Mouse (Mus musculus): ENCODE data around the gene Asrgl1. TPM values are rescaled to one million over a fixed set of nuclear protein-coding genes. Genes with fewer than 3 reads are reported as not detected.
"Not testable (repeated sequence)": the region's sequence is repeated elsewhere in the genome, so short reads cannot be mapped to it uniquely, and the experiment has no call there.

Asrgl1 gene
- polyA plus RNA-seq, 1 experiment from 2014 or later = 25.3 TPM

DNA sequence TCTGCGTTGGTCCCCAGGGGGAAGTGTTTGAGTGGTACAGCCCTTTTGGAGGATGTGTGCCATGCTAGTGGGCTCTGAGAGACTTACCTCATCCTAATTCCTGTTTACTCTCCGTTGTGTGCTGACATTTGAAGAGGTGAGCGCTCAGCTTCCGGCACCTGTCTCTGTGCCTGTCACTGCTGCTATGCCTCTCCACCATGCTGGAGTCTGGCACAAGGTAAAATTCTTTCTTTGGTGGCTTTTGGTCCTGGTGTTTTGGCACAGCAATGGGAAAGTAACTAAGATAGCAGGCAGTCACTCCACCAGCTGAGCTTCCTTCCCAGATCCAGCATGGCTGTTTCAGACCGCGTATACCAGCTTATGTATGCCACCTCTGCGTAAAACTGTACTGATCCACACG, 35.7 kb downstream of the Asrgl1 start:
- no peak overlapping the region for H3K27ac ChIP-seq (ENCODE audit: low read depth, low read length)
- 91% methylated on average over 8 of the region's 8 CpGs for WGBS
- no peaks in the 10 kb centered on the region for H3K4me1 ChIP-seq (replicated peaks; ENCODE audit: control insufficient read depth, insufficient read depth, low read length)
- H3K36me3 ChIP-seq (ENCODE audit: control insufficient read depth, insufficient read depth, low read length) = no peaks in the 10 kb centered on the region
- DNase-seq (ENCODE audit: low spot score) = no peak
- no peaks in the 10 kb centered on the region for H3K9me3 ChIP-seq (ENCODE audit: control insufficient read depth, low read length)
- no peaks in the 10 kb centered on the region for H3K27me3 ChIP-seq (ENCODE audit: control insufficient read depth, insufficient read depth, low read length)
- H3K9ac ChIP-seq (ENCODE audit: low read length) = no peak overlapping the region
- H3K4me2 ChIP-seq (ENCODE audit: low read depth, low read length, severe bottlenecking) = no peak overlapping the region
- no peak overlapping the region for H3K4me3 ChIP-seq (ENCODE audit: low read depth, low read length)
- no peak for ATAC-seq (replicated peaks; ENCODE audit: low FRiP score)

DNA sequence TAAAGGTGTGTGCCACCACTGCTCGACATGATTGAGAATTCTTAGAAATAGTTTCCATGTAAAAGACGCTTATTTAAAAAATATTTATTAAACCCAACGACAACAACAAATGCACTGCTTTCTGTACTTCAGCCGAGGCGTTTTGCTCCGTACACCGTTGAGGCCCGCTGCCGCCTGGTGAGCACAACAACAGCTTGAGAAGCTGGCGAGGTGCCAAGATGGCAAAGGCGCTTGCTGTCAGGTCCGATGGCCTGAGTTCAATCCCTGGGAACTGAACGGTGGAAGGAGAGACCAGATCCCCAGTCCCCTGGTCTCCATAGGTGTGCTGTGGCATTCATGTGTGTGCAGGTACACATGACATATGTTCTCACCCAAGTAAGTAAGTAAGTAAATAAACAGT, 38.0 kb downstream of the Asrgl1 start:
- WGBS = 90% methylated on average over 13 of the region's 13 CpGs
- Histone ChIP-seq H3K9me3 (ENCODE audit: control insufficient read depth, low read length) (no peaks in the 10 kb centered on the region), H3K27me3 (ENCODE audit: control insufficient read depth, insufficient read depth, low read length) (no peaks in the 10 kb centered on the region), H3K36me3 (ENCODE audit: control insufficient read depth, insufficient read depth, low read length) (no peaks in the 10 kb centered on the region), H3K27ac (ENCODE audit: low read depth, low read length) (no peak overlapping the region), H3K4me3 (ENCODE audit: low read depth, low read length) (no peak overlapping the region), H3K9ac (ENCODE audit: low read length) (no peak overlapping the region), H3K4me1 (replicated peaks; ENCODE audit: control insufficient read depth, insufficient read depth, low read length) (no peaks in the 10 kb centered on the region), H3K4me2 (ENCODE audit: low read depth, low read length, severe bottlenecking) (no peak overlapping the region)
- DNase-seq (ENCODE audit: low spot score) (no peak), ATAC-seq (replicated peaks; ENCODE audit: low FRiP score) (no peak)

DNA sequence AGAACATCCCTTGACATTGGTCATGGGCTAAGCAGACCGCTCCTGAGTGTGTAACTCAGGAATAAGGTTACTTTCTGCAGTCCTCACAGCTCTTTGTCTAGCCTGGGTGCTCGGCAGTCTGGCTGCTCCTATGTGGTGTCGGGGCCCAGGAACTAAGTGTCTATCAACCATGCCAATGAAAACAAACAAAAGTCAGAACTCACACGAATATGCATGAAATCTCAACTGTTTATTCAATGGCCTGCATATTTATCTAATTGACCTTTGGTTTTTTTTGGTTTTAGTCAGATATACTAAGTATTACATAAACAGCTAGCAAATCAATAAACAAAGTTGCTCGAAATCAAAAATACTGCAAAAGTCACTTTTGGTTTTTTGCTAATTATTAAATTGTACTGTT, 40.3 kb downstream of the Asrgl1 start:
- Histone ChIP-seq H3K27ac (ENCODE audit: low read depth, low read length) (no peak overlapping the region), H3K4me2 (ENCODE audit: low read depth, low read length, severe bottlenecking) (no peak overlapping the region), H3K9me3 (ENCODE audit: control insufficient read depth, low read length) (no peaks in the 10 kb centered on the region), H3K9ac (ENCODE audit: low read length) (no peak overlapping the region), H3K27me3 (ENCODE audit: control insufficient read depth, insufficient read depth, low read length) (no peaks in the 10 kb centered on the region), H3K36me3 (ENCODE audit: control insufficient read depth, insufficient read depth, low read length) (no peaks in the 10 kb centered on the region), H3K4me1 (replicated peaks; ENCODE audit: control insufficient read depth, insufficient read depth, low read length) (no peaks in the 10 kb centered on the region), H3K4me3 (ENCODE audit: low read depth, low read length) (no peak overlapping the region)
- no peak for DNase-seq (ENCODE audit: low spot score)
- ATAC-seq (replicated peaks; ENCODE audit: low FRiP score) = no peak
- WGBS = 76% methylated on average over 5 of the region's 5 CpGs

DNA sequence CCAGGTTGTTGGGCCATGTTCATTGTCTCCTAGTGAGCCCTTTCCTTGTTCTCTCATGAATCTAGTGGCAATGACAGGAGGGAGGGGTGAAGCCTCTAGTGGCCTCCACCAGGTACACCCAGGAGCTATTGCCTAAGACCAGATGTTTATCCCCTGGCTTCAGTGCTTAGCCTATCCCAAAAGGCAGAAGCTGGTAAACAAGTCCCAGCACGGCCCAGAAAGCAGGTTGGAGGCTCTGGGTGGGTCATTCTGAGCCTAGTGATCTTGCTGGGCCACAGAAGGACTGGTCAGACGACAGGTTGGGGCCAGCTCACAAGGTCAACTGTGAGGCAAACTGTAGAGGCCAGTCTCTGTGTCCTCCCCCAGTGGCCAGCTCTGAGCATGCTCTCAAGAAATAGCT, 44.7 kb downstream of the Asrgl1 start:
- H3K9ac ChIP-seq (ENCODE audit: low read length) = no peak overlapping the region
- H3K27me3 ChIP-seq (ENCODE audit: control insufficient read depth, insufficient read depth, low read length) = no peaks in the 10 kb centered on the region
- H3K4me1 ChIP-seq (replicated peaks; ENCODE audit: control insufficient read depth, insufficient read depth, low read length) = no peaks in the 10 kb centered on the region
- no peak for ATAC-seq (replicated peaks; ENCODE audit: low FRiP score)
- no peak overlapping the region for H3K4me3 ChIP-seq (ENCODE audit: low read depth, low read length)
- no peak overlapping the region for H3K4me2 ChIP-seq (ENCODE audit: low read depth, low read length, severe bottlenecking)
- no peak for DNase-seq (ENCODE audit: low spot score)
- WGBS = 58% methylated on average over 2 of the region's 2 CpGs
- H3K9me3 ChIP-seq (ENCODE audit: control insufficient read depth, low read length) = no peaks in the 10 kb centered on the region
- no peaks in the 10 kb centered on the region for H3K36me3 ChIP-seq (ENCODE audit: control insufficient read depth, insufficient read depth, low read length)
- H3K27ac ChIP-seq (ENCODE audit: low read depth, low read length) = no peak overlapping the region

DNA sequence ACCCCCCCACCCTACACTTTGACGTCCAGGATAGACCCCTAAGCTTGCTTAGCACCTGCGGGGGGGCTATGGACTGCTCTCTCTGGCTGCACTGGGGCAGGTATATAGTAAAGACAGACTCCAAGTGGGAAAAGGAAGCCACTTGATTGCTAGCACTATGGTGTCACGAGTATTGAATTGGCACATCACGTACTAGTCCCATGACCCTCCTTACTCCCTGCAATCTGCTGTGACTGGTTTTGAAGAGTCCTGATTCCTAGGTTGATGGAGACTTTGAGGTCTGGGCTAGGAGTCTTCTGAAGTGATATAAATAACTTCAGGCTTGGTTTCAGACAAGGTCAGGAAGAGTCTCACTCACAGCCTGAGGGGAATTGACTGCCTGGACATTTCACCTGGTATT, 45.2 kb downstream of the Asrgl1 start:
- H3K27ac ChIP-seq (ENCODE audit: low read depth, low read length) = no peak overlapping the region
- DNase-seq (ENCODE audit: low spot score) (no peak), ATAC-seq (replicated peaks; ENCODE audit: low FRiP score) (no peak)
- no peaks in the 10 kb centered on the region for H3K4me1 ChIP-seq (replicated peaks; ENCODE audit: control insufficient read depth, insufficient read depth, low read length)
- no peak overlapping the region for H3K9ac ChIP-seq (ENCODE audit: low read length)
- H3K36me3 ChIP-seq (ENCODE audit: control insufficient read depth, insufficient read depth, low read length) = no peaks in the 10 kb centered on the region
- WGBS = 75% methylated on average over 4 of the region's 4 CpGs
- no peak overlapping the region for H3K4me2 ChIP-seq (ENCODE audit: low read depth, low read length, severe bottlenecking)
- H3K27me3 ChIP-seq (ENCODE audit: control insufficient read depth, insufficient read depth, low read length) = no peaks in the 10 kb centered on the region
- H3K4me3 ChIP-seq (ENCODE audit: low read depth, low read length) = no peak overlapping the region
- H3K9me3 ChIP-seq (ENCODE audit: control insufficient read depth, low read length) = no peaks in the 10 kb centered on the region

- DNase-seq (ENCODE audit: low spot score) (no peak), ATAC-seq (replicated peaks; ENCODE audit: low FRiP score) (no peak)
- H3K9ac ChIP-seq (ENCODE audit: low read length) = no peak within 1 kb of the TSS
- no peak within 1 kb of the TSS for H3K4me3 ChIP-seq (ENCODE audit: low read depth, low read length)
- H3K27me3 ChIP-seq (ENCODE audit: control insufficient read depth, insufficient read depth, low read length) = no peaks in the 10 kb centered on the region
- H3K9me3 ChIP-seq (ENCODE audit: control insufficient read depth, low read length) = no peaks in the 10 kb centered on the region
- H3K4me2 ChIP-seq (ENCODE audit: low read depth, low read length, severe bottlenecking) = no peak within 1 kb of the TSS
- no peaks in the 10 kb centered on the region for H3K4me1 ChIP-seq (replicated peaks; ENCODE audit: control insufficient read depth, insufficient read depth, low read length)
- no peak within 1 kb of the TSS for H3K27ac ChIP-seq (ENCODE audit: low read depth, low read length)
- WGBS = 82% methylated on average over 4 of the region's 4 CpGs
- no peaks in the 10 kb centered on the region for H3K36me3 ChIP-seq (ENCODE audit: control insufficient read depth, insufficient read depth, low read length)
These were observed 47.6 kb downstream of the Asrgl1 start, which contains the start of gene Scgb1a1 for GRCm38 (mm10) chr19:9087821-9088220. Scgb1a1 (minus strand) TSS chr19:9087958.

GRCm38 (mm10) chr19:9083892-9084291, 51.5 kb downstream of the Asrgl1 start:
- WGBS = 86% methylated on average over 2 of the region's 2 CpGs

GRCm38 (mm10) chr19:9083010-9083355, 52.5 kb downstream of the Asrgl1 start:
- Histone ChIP-seq H3K9me3 (ENCODE audit: control insufficient read depth, low read length) (no peaks in the 10 kb centered on the region), H3K9ac (ENCODE audit: low read length) (no peak overlapping the region), H3K4me2 (ENCODE audit: low read depth, low read length, severe bottlenecking) (no peak overlapping the region; the same call in 1 of the 2 replicates), H3K4me3 (ENCODE audit: low read depth, low read length) (no peak overlapping the region), H3K36me3 (ENCODE audit: control insufficient read depth, insufficient read depth, low read length) (no peaks in the 10 kb centered on the region), H3K27me3 (ENCODE audit: control insufficient read depth, insufficient read depth, low read length) (no peaks in the 10 kb centered on the region), H3K27ac (ENCODE audit: low read depth, low read length) (no peak overlapping the region), H3K4me1 (replicated peaks; ENCODE audit: control insufficient read depth, insufficient read depth, low read length) (no peaks in the 10 kb centered on the region)
- ATAC-seq (replicated peaks; ENCODE audit: low FRiP score) = no peak; the same call in 1 of the 2 replicates
- WGBS = 86% methylated on average over 2 of the region's 2 CpGs
- no peak for DNase-seq (ENCODE audit: low spot score)

More at GRCm38 (mm10) chr19:9083892-9084291, 51.5 kb downstream of the Asrgl1 start:
- not testable (repeated sequence) for H3K9me3 ChIP-seq (ENCODE audit: control insufficient read depth, low read length); H3K4me2 ChIP-seq (ENCODE audit: low read depth, low read length, severe bottlenecking); H3K9ac ChIP-seq (ENCODE audit: low read length); DNase-seq (ENCODE audit: low spot score); H3K36me3 ChIP-seq (ENCODE audit: control insufficient read depth, insufficient read depth, low read length); H3K27ac ChIP-seq (ENCODE audit: low read depth, low read length); H3K27me3 ChIP-seq (ENCODE audit: control insufficient read depth, insufficient read depth, low read length); H3K4me1 ChIP-seq (replicated peaks; ENCODE audit: control insufficient read depth, insufficient read depth, low read length); ATAC-seq (replicated peaks; ENCODE audit: low FRiP score); H3K4me3 ChIP-seq (ENCODE audit: low read depth, low read length)

- H3K9me3 ChIP-seq (ENCODE audit: control insufficient read depth, low read length) = no peaks in the 10 kb centered on the region
- peak overlapping the region; percentile 6; the same call in 1 of the 2 replicates for H3K4me2 ChIP-seq (ENCODE audit: low read depth, low read length, severe bottlenecking)
- H3K36me3 ChIP-seq (ENCODE audit: control insufficient read depth, insufficient read depth, low read length) = no peaks in the 10 kb centered on the region
- H3K4me3 ChIP-seq (ENCODE audit: low read depth, low read length) = peak overlapping the region; percentile 2; the same call in 1 of the 2 replicates
- WGBS = 21% methylated on average over 23 of the region's 23 CpGs
- peak; percentile 93 for DNase-seq (ENCODE audit: low spot score)
- no peak overlapping the region for H3K27ac ChIP-seq (ENCODE audit: low read depth, low read length)
- ATAC-seq (replicated peaks; ENCODE audit: low FRiP score) = peak; percentile 93
- H3K27me3 ChIP-seq (ENCODE audit: control insufficient read depth, insufficient read depth, low read length) = no peaks in the 10 kb centered on the region
- H3K9ac ChIP-seq (ENCODE audit: low read length) = no peak overlapping the region
- H3K4me1 ChIP-seq (replicated peaks; ENCODE audit: control insufficient read depth, insufficient read depth, low read length) = no peaks in the 10 kb centered on the region
These were observed 53.0 kb downstream of the Asrgl1 start for GRCm38 (mm10) chr19:9082191-9083009.

Measured in forebrain, embryonic 11.5 days (tissue).